Mouse (Mus musculus) adrenal gland, postnatal 10 days (tissue): ENCODE results near the gene Hdhd5. TPM values are rescaled to one million over a fixed set of nuclear protein-coding genes. Genes with fewer than 3 reads are reported as not detected.

Experiments used
- DNase-seq: peaks from one replicate; pipeline ENCODE4 v3.0.0; 2021; ENCODE audit warnings: mixed read lengths
- total RNA-seq, 2 experiments: library from RNA; stranded (reverse); gene quantifications; 2 replicates each; pipeline ENCODE4 v1.2.3; 2021

Gene Hdhd5
- total RNA-seq, 2 experiments from 2014 or later = 24.9 to 34.0 TPM

DNA sequence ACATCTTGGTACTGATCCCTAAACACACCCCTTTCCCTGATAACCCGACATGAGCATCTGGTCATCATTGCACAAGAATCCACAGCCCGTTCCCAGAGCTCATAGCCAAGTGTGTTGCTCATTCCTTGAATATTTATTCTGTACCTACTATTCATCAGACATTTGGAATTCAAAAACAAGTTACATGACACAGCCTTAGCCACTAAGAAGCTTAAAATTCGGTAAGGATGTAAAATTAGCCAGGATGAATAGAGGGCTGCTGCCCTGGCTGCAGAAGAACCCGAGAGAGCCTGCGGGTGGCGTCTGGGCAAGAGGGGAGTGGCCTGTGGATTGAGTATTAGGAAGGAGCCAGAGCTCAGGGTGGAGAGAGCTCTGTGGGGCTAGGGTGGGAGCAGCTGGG, 48.4 kb downstream of the Hdhd5 start:
- DNase-seq = no peak

DNA sequence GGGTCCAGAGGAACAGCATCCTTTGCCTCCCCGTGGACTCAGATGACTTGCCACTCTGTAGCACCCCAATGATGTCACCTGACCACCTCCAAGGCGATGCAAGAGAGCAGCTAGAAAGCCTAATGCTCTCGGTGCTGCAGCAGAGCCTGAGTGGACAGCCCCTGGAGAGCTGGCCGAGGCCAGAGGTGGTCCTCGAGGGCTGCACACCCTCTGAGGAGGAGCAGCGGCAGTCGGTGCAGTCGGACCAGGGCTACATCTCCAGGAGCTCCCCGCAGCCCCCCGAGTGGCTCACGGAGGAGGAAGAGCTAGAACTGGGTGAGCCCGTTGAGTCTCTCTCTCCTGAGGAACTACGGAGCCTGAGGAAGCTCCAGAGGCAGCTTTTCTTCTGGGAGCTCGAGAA, 49.1 kb downstream of the Hdhd5 start:
- no peak for DNase-seq

GRCm38 (mm10) chr6:120481538-120481937, 49.6 kb downstream of the Hdhd5 start:
- peak; percentile 34 for DNase-seq

DNA sequence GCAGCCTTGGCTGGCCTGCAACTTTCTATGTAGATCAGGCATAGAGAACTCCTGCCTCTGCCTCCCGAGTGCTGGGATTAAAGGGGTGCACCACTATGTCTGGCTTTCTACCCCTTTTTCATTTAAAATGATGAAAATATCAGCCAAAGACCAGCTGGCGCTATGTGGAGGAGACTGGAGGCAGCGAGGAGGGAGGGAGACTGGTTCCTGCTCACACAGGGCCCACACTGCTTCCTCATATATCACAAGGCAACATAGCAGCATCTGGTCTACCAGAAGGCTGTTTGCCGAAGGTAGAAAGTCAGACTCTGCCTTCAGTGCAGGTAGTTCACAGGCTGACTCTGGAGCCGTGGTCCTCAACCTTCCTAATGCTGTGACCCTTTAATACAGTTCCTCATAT, 50.8 kb downstream of the Hdhd5 start:
- no peak for DNase-seq

DNA sequence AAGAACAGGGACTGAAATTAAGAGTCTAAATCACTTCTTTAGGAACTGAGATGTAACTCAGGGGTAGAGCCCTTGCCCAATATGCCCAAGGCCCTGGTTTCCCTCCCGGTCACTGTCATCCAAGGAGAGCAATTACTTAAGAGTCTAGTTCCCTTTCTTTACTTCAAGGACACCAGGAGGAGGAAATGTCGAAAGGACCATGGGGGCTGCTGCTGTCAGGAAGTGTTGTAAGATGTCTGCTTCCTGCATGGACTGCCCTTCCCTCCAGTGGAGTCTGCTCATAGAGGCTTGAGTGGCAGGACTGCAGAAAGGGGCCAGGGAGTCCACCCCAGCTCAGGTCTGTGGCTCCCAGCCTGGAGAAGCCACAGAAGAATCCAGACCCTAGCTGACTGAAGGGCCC, 51.8 kb downstream of the Hdhd5 start:
- no peak for DNase-seq

- DNase-seq = no peak
Measured at GRCm38 (mm10) chr6:120475288-120475687, 55.8 kb downstream of the Hdhd5 start.

DNA sequence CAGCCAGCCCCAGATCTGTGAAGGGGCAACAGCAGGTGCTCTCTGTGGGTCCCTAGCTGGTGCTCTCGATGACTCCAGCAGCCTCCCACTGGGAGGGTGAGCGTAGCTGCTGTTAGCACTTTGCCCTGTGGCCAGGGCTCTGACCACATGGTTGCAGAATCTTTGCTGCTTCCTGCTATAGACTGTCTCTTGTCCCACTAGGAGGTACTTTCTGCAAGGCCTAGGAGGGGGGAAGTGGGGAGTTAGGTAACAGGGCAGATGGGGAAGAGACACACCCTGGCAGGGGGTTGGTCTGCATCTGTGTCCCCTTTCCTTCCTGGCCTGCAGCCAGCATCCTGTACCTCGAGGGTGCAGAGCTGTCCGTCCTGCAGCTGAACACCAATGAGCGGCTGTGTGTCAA, 57.7 kb downstream of the Hdhd5 start:
- no peak for DNase-seq

GRCm38 (mm10) chr6:120472455-120473140, 58.5 kb downstream of the Hdhd5 start:
- DNase-seq = no peak

- DNase-seq = no peak
Measured at GRCm38 (mm10) chr6:120471991-120472441, 59.1 kb downstream of the Hdhd5 start.

- no peak for DNase-seq
Measured at GRCm38 (mm10) chr6:120470666-120471065, 60.5 kb downstream of the Hdhd5 start.

DNA sequence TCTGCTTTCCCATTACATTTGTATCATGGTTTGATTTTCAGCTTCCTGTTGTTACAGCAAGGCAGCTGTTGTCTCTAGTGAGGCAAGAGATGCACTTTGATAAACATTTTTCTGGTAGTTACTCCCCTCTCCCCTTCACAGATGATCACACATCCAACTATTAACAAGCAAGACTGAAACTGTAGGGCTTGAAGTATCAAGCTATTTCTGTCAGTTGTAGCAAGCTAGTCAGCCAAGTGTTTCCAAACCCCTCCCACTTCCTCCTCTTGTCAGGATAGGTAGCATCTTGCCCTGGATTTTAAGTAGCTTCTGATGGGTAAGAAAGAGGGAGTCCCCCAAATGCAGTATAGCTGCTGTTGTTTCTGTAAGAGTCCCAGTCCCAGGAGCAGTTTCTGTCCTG, 61.3 kb downstream of the Hdhd5 start:
- DNase-seq = no peak

DNA sequence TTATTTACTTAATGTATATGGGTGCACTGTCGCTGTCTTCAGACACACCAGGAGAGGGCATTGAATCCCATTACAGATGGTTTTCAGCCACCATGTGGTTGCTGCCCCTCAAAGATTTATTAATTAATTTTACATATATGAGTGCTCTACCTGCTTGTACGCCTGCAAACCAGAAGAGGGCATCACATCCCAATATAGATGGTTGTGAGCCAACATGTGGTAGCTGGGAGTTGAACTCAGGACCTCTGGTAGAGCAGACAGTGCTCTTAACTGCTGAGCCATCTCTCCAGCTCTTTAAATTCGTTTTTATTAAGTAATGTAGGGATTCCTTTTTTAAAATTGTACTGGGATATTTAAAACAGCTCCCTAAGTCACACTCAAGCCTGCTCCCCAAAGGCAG, 61.9 kb downstream of the Hdhd5 start:
- DNase-seq = no peak

GRCm38 (mm10) chr6:120468259-120468658, 62.9 kb downstream of the Hdhd5 start:
- DNase-seq = no peak

DNA sequence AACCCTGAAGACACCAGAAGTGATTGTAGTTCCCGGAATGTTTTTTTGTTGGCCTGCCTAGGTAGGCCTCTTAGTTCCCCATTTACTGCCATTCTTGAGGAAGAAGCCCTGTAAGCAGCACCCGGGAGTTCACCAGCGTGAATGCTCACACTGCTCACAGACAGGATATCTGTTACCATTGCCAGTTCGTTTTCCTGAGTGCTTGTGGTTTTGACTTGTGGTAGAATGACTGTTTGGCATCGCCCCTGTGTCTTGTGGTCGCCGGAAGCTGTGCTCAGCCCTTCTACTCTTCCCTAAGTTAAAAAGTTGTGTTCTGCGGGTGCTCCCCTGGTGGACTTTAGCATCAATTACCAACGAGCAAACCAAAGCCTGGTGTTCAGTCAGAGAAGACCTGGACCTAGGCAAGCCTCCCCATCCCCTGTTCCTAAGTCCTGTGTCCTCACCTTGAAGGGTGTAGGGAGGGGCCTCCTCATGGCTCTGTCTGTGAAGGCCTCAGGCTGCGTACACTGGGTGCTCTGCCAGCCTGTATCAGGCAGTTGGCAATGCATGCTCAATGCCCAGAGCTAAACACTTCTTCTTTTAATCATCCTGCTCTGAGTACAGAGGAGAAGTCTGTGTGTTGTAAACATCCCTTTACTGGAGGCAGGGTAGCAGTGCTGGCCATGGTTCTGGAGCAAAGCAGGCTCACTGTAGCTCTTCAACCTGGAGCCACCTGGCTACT, 64.3 kb downstream of the Hdhd5 start:
- DNase-seq = no peak

DNA sequence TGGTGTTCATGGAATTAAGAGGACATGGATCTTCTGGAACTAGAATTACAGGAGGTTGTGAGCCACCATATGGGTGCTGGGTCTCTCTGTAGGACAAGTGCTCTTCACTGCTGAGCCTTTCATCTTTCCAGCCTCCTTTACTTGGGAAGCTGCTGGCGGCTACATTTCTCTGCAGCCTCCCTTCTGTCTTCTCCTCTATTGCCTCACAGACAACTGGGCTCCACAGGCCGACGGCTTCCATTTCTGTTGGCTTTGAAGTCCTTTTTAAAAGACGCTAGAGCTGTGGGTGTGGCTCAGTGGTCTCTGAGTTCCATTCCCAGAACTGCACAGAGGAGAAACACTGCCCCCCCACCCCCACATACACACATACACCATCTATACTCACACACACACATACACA, 65.7 kb downstream of the Hdhd5 start:
- DNase-seq = no peak

- DNase-seq = no peak
Measured at GRCm38 (mm10) chr6:120464406-120464939, 66.6 kb downstream of the Hdhd5 start.

DNA sequence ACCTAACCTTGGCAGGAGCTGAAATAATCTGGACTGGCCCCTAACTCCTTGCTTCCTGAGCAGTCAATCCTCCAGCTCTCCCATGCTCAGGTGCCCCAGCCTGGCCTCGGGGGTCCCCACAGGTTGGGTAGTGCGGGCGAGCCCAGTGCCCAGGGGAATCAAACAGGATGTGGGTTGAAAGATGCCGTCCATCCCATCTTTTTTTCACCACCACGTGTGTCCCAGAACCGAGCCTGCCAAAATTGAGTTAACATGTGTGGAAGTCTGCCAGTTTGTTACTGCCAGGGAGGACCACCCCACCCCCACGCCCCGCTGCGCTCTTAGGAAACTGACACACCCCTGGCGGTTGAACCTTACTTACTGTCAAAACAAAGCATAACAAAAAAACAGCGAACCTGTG, 67.2 kb downstream of the Hdhd5 start:
- DNase-seq = peak; percentile 56

GRCm38 (mm10) chr6:120463086-120463871, 67.8 kb downstream of the Hdhd5 start, which contains the start of gene Il17ra:
Gene Il17ra, plus strand, starts transcription at chr6:120463247.
- peak; percentile 88 for DNase-seq

GRCm38 (mm10) chr6:120462251-120462650, 68.9 kb downstream of the Hdhd5 start:
- no peak for DNase-seq

- DNase-seq = no peak
Measured at GRCm38 (mm10) chr6:120461217-120461616, 69.9 kb downstream of the Hdhd5 start.
